Mouse (Mus musculus): ENCODE results near the gene Tmod2. TPM values are rescaled to one million over a fixed set of nuclear protein-coding genes. Genes with fewer than 3 reads are reported as not detected.
A peak's percentile ranks its signal among the peaks of the same experiment; 100 is the strongest.

The Tmod2 gene
- polyA plus RNA-seq, 1 experiment from 2014 or later: 22.8 TPM

- Histone ChIP-seq H3K9ac (ENCODE audit: low read depth, low read length) (no peak overlapping the region), H3K4me2 (replicated peaks; ENCODE audit: low read depth, low read length) (no peak overlapping the region), H3K36me3 (ENCODE audit: control insufficient read depth, insufficient read depth, low read length) (peaks cover 6% of the 10 kb centered on the region; the same call in 1 of the 2 replicates), H3K27me3 (ENCODE audit: control insufficient read depth, insufficient read depth, low read length) (no peaks in the 10 kb centered on the region), H3K27ac (ENCODE audit: low read depth, low read length) (no peak overlapping the region), H3K9me3 (ENCODE audit: control insufficient read depth, low read length) (no peaks in the 10 kb centered on the region), H3K4me3 (ENCODE audit: low read length) (no peak overlapping the region), H3K4me1 (ENCODE audit: control insufficient read depth, insufficient read depth, low read length) (no peaks in the 10 kb centered on the region)
- WGBS: 81% methylated on average over 6 of the region's 6 CpGs
- ATAC-seq (ENCODE audit: low FRiP score, low TSS enrichment): no peak
Observed at GRCm38 (mm10) chr9:75523646-75524045, 87.5 kb downstream of the Tmod2 start.

- Histone ChIP-seq H3K4me3 (ENCODE audit: low read length) (no peak overlapping the region), H3K4me1 (ENCODE audit: control insufficient read depth, insufficient read depth, low read length) (no peaks in the 10 kb centered on the region), H3K27me3 (ENCODE audit: control insufficient read depth, insufficient read depth, low read length) (no peaks in the 10 kb centered on the region), H3K9me3 (ENCODE audit: control insufficient read depth, low read length) (no peaks in the 10 kb centered on the region), H3K36me3 (ENCODE audit: control insufficient read depth, insufficient read depth, low read length) (peaks cover 10% of the 10 kb centered on the region; the same call in 1 of the 2 replicates), H3K4me2 (replicated peaks; ENCODE audit: low read depth, low read length) (no peak overlapping the region), H3K9ac (ENCODE audit: low read depth, low read length) (no peak overlapping the region), H3K27ac (ENCODE audit: low read depth, low read length) (no peak overlapping the region)
- WGBS: 69% methylated on average over 2 of the region's 2 CpGs
- no peak for ATAC-seq (ENCODE audit: low FRiP score, low TSS enrichment)
Observed at GRCm38 (mm10) chr9:75522217-75522616, 88.9 kb downstream of the Tmod2 start.

GRCm38 (mm10) chr9:75521788-75522187 is 89.3 kb downstream of the Tmod2 start:
- Histone ChIP-seq H3K27ac (ENCODE audit: low read depth, low read length) (no peak overlapping the region), H3K9me3 (ENCODE audit: control insufficient read depth, low read length) (no peaks in the 10 kb centered on the region), H3K27me3 (ENCODE audit: control insufficient read depth, insufficient read depth, low read length) (no peaks in the 10 kb centered on the region), H3K4me3 (ENCODE audit: low read length) (no peak overlapping the region), H3K36me3 (ENCODE audit: control insufficient read depth, insufficient read depth, low read length) (peaks cover 10% of the 10 kb centered on the region; the same call in 1 of the 2 replicates), H3K4me1 (ENCODE audit: control insufficient read depth, insufficient read depth, low read length) (no peaks in the 10 kb centered on the region), H3K9ac (ENCODE audit: low read depth, low read length) (no peak overlapping the region), H3K4me2 (replicated peaks; ENCODE audit: low read depth, low read length) (no peak overlapping the region)
- WGBS: 58% methylated on average over 4 of the region's 4 CpGs
- 0 out of 2 replicates have a peak, but pooled peaks have one; percentile 76 for ATAC-seq (ENCODE audit: low FRiP score, low TSS enrichment)

GRCm38 (mm10) chr9:75520940-75521339 is 90.2 kb downstream of the Tmod2 start:
- Histone ChIP-seq H3K36me3 (ENCODE audit: control insufficient read depth, insufficient read depth, low read length) (peaks cover 14% of the 10 kb centered on the region; the same call in 1 of the 2 replicates), H3K4me3 (ENCODE audit: low read length) (no peak overlapping the region), H3K27ac (ENCODE audit: low read depth, low read length) (no peak overlapping the region), H3K9me3 (ENCODE audit: control insufficient read depth, low read length) (no peaks in the 10 kb centered on the region), H3K27me3 (ENCODE audit: control insufficient read depth, insufficient read depth, low read length) (no peaks in the 10 kb centered on the region), H3K4me1 (ENCODE audit: control insufficient read depth, insufficient read depth, low read length) (no peaks in the 10 kb centered on the region), H3K4me2 (replicated peaks; ENCODE audit: low read depth, low read length) (no peak overlapping the region), H3K9ac (ENCODE audit: low read depth, low read length) (no peak overlapping the region)
- no peak for ATAC-seq (ENCODE audit: low FRiP score, low TSS enrichment)
- 94% methylated on average over 8 of the region's 8 CpGs for WGBS

DNA sequence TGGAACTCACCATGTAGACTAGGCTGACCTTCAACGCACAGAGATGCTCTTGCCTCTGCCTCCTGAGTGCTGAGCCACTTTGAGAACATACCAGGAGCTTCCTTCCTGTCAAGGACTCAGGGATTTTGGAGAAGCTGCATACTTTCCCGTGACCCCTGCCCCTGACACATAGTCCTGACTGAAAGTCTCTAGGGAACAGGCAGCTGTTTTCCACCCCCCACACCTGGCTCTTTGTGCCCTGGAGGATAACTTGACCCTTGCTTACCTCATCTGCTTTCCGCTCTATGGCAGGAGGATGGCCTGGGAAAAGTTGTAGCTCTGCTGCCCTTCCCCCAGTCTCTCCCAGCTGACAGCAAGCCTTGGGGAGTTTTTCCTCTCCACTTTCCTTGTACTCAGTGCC is 93.4 kb downstream of the Tmod2 start:
- no peak for ATAC-seq (ENCODE audit: low FRiP score, low TSS enrichment)
- Histone ChIP-seq H3K9ac (ENCODE audit: low read depth, low read length) (no peak overlapping the region), H3K9me3 (ENCODE audit: control insufficient read depth, low read length) (no peaks in the 10 kb centered on the region), H3K4me2 (replicated peaks; ENCODE audit: low read depth, low read length) (no peak overlapping the region), H3K4me1 (ENCODE audit: control insufficient read depth, insufficient read depth, low read length) (no peaks in the 10 kb centered on the region), H3K27ac (ENCODE audit: low read depth, low read length) (no peak overlapping the region), H3K27me3 (ENCODE audit: control insufficient read depth, insufficient read depth, low read length) (no peaks in the 10 kb centered on the region), H3K36me3 (ENCODE audit: control insufficient read depth, insufficient read depth, low read length) (peaks cover 37% of the 10 kb centered on the region), H3K4me3 (ENCODE audit: low read length) (no peak overlapping the region)
- 76% methylated on average over 3 of the region's 3 CpGs for WGBS

Other genes with a start within 250 kb of the Tmod2 start
- gene Mapk6, start 201.3 kb downstream of the Tmod2 start, polyA plus RNA-seq (2014; fragmentation: Nextera tagmentation; extraction: Ambion mirVana): 54.8 and 77.6 TPM in 2 replicates
- gene Leo1, start 169.8 kb downstream of the Tmod2 start, polyA plus RNA-seq (2014; fragmentation: Nextera tagmentation; extraction: Ambion mirVana): 36.9 and 45.8 TPM in 2 replicates
- 97.1 and 144 TPM in 2 replicates for gene Tmod3, start 51.7 kb downstream of the Tmod2 start, polyA plus RNA-seq (2014; fragmentation: Nextera tagmentation; extraction: Ambion mirVana)
- gene Lysmd2, start 14.4 kb upstream of the Tmod2 start, polyA plus RNA-seq (2014; fragmentation: Nextera tagmentation; extraction: Ambion mirVana): 36.2 and 43.7 TPM in 2 replicates
- gene Scg3, start 72.7 kb upstream of the Tmod2 start, polyA plus RNA-seq (2014; fragmentation: Nextera tagmentation; extraction: Ambion mirVana): 0.26 and 0.35 TPM in 2 replicates
- 0.96 and 1.4 TPM in 2 replicates for gene Bmp5, start 164.0 kb upstream of the Tmod2 start, polyA plus RNA-seq (2014; fragmentation: Nextera tagmentation; extraction: Ambion mirVana)